Mouse (Mus musculus): ENCODE measurements at regions not wholly inside any gene's neighbourhood (a gene's known extent, or its start where the extent isn't known, plus 50 kb on each side); places are given as distances from the start of the nearest gene placed in this dataset.

- H3K27me3 ChIP-seq (ENCODE audit: control insufficient read depth in 1 of 2, insufficient read depth in 2 of 2, low read length in 2 of 2), result no peaks in the 10 kb centered on the region
- TF ChIP-seq CTCF (IDR thresholded peaks at IDR 0.05 in 2 of 3, conservative IDR thresholded peaks at IDR 0.05 in 1 of 3; ENCODE audit: control insufficient read depth in 1 of 3, insufficient read depth in 1 of 3, low read depth in 2 of 3, low read length in 3 of 3, poor library complexity in 1 of 3, severe bottlenecking in 1 of 3), result no peak
- TF ChIP-seq JUND (IDR thresholded peaks at IDR 0.05; ENCODE audit: low read depth, low read length), result no peak
- TF ChIP-seq GABPA (IDR thresholded peaks at IDR 0.05; ENCODE audit: low read depth, low read length), result no peak
- no peak for TF ChIP-seq EP300 (IDR thresholded peaks at IDR 0.05; ENCODE audit: low read depth in 1 of 2, low read length in 2 of 2)
- H3K4me3 ChIP-seq (ENCODE audit: control insufficient read depth in 1 of 2, insufficient read depth in 1 of 2, low read depth in 2 of 2, low read length in 2 of 2), result no peak overlapping the region
- H3K27ac ChIP-seq (ENCODE audit: control insufficient read depth, low read depth, low read length), result no peak overlapping the region
- no peaks in the 10 kb centered on the region for H3K36me3 ChIP-seq (ENCODE audit: control insufficient read depth in 1 of 2, insufficient read depth in 2 of 2, low read length in 2 of 2)
- H3K9ac ChIP-seq (ENCODE audit: control insufficient read depth, low read depth, low read length, poor library complexity, severe bottlenecking), result no peak overlapping the region
- no peaks in the 10 kb centered on the region for H3K9me3 ChIP-seq (replicated peaks; ENCODE audit: insufficient read depth, low read length)
- no peaks in the 10 kb centered on the region for H3K4me1 ChIP-seq (ENCODE audit: control insufficient read depth in 1 of 2, insufficient read depth in 2 of 2, low read length in 2 of 2)
- no peak for DNase-seq (ENCODE audit: low read depth, low spot score)
- H3K79me2 ChIP-seq (ENCODE audit: control insufficient read depth, insufficient read depth, low read length, poor library complexity), result no peaks in the 10 kb centered on the region
Observed at GRCm38 (mm10) chr4:58671406-58672035, 116.0 kb downstream of the Olfr267 start.

- no peaks in the 10 kb centered on the region for H3K79me2 ChIP-seq (ENCODE audit: control insufficient read depth, insufficient read depth, low read length, poor library complexity)
- no peaks in the 10 kb centered on the region; a peak in 1 of 4 replicates for H3K27me3 ChIP-seq (ENCODE audit: control insufficient read depth in 1 of 2, insufficient read depth in 2 of 2, low read length in 2 of 2)
- H3K4me1 ChIP-seq (ENCODE audit: control insufficient read depth in 1 of 2, insufficient read depth in 2 of 2, low read length in 2 of 2), result no peaks in the 10 kb centered on the region
- H3K36me3 ChIP-seq (ENCODE audit: control insufficient read depth in 1 of 2, insufficient read depth in 2 of 2, low read length in 2 of 2), result no peaks in the 10 kb centered on the region
- no peak for DNase-seq (ENCODE audit: low read depth, low spot score)
- TF ChIP-seq NELFE (IDR thresholded peaks at IDR 0.05; ENCODE audit: low read depth, low read length) (no peak), SMC3 (IDR thresholded peaks at IDR 0.05; ENCODE audit: low read depth, low read length) (no peak), MYB (IDR thresholded peaks at IDR 0.05; ENCODE audit: low read depth, low read length) (no peak), NRF1 (IDR thresholded peaks at IDR 0.05; ENCODE audit: insufficient read depth, low read depth, low read length, poor library complexity, severe bottlenecking) (no peak), RCOR1 (IDR thresholded peaks at IDR 0.05; ENCODE audit: low read depth, low read length) (no peak), UBTF (IDR thresholded peaks at IDR 0.05; ENCODE audit: borderline replicate concordance, insufficient read depth, low read depth, low read length) (no peak), KAT2A (conservative IDR thresholded peaks at IDR 0.05; ENCODE audit: low read depth, low read length) (no peak), GABPA (IDR thresholded peaks at IDR 0.05; ENCODE audit: low read depth, low read length) (no peak), TAL1 (IDR thresholded peaks at IDR 0.05; ENCODE audit: low read length) (no peak), MXI1 (IDR thresholded peaks at IDR 0.05; ENCODE audit: low read depth, low read length) (no peak), POLR2AphosphoS2 (IDR thresholded peaks at IDR 0.05; ENCODE audit: low read length) (no peak), EP300 (IDR thresholded peaks at IDR 0.05; ENCODE audit: low read depth in 1 of 2, low read length in 2 of 2) (no peak), ZMIZ1 (IDR thresholded peaks at IDR 0.05; ENCODE audit: low read depth, low read length) (no peak), MAZ (IDR thresholded peaks at IDR 0.05; ENCODE audit: low read depth, low read length) (no peak), USF1 (IDR thresholded peaks at IDR 0.05; ENCODE audit: low read depth, low read length) (no peak), MYC (IDR thresholded peaks at IDR 0.05; ENCODE audit: low read depth, low read length) (no peak), USF2 (IDR thresholded peaks at IDR 0.05; ENCODE audit: borderline replicate concordance in 1 of 2, insufficient read depth in 1 of 2, low read depth in 1 of 2, low read length in 2 of 2) (no peak)
- no peak overlapping the region for H3K27ac ChIP-seq (ENCODE audit: control insufficient read depth, low read depth, low read length)
- H3K9me3 ChIP-seq (replicated peaks; ENCODE audit: insufficient read depth, low read length), result no peaks in the 10 kb centered on the region
- H3K9ac ChIP-seq (ENCODE audit: control insufficient read depth, low read depth, low read length, poor library complexity, severe bottlenecking), result no peak overlapping the region
- no peak overlapping the region for H3K4me3 ChIP-seq (ENCODE audit: control insufficient read depth in 1 of 2, insufficient read depth in 1 of 2, low read depth in 2 of 2, low read length in 2 of 2)
Observed at GRCm38 (mm10) chr4:58670906-58671250, 116.6 kb downstream of the Olfr267 start.

Data from MEL (cell line).